Mouse (Mus musculus) ES-Bruce4 (cell line): ENCODE measurements at regions not wholly inside any gene's neighbourhood (a gene's known extent, or its start where the extent isn't known, plus 50 kb on each side); places are given as distances from the start of the nearest gene placed in this dataset.

Source experiments
- CTCF ChIP-seq: IDR thresholded peaks from one replicate; pipeline ENCODE4 v1.8.1; 2011; ENCODE audit warnings: low read depth, low read length
- POLR2A ChIP-seq: IDR thresholded peaks from one replicate; pipeline ENCODE4 v1.8.1; 2011; ENCODE audit warnings: low read length; ENCODE audit not compliant: insufficient read depth

DNA sequence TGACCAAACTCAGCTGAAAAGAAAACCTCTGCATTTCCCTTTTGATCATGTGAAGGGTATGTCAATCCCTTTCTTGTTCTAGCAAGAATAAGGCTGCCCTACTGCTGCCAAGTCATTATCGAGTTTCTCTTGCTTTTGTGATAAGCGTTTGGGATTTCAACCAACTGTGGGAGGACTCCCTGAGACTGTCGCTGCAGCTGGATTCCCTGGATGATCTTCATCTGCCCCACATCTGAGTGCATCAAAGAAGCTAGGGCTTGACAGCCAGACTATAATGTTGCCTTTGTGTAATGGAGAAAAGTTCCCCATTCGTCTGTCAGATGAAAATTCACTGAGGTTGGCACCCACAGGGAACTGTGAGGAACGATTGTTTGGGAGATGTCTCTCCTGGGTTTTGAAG is 147.4 kb upstream of the Ptprk start:
- TF ChIP-seq POLR2A (no peak), CTCF (no peak)
